Mouse (Mus musculus): ENCODE measurements around the gene Gimap3.

Gimap3 gene

GRCm38 (mm10) chr6:48742422-48743351 is 28.0 kb downstream of the Gimap3 start:
- peak in 1 of 2 experiments; percentile 43 for DNase-seq

GRCm38 (mm10) chr6:48741711-48742206 is 28.9 kb downstream of the Gimap3 start:
- DNase-seq: peak in 1 of 2 experiments; percentile 50

GRCm38 (mm10) chr6:48741273-48741672 is 29.4 kb downstream of the Gimap3 start:
- DNase-seq: peak; percentile 52 to 73

DNA sequence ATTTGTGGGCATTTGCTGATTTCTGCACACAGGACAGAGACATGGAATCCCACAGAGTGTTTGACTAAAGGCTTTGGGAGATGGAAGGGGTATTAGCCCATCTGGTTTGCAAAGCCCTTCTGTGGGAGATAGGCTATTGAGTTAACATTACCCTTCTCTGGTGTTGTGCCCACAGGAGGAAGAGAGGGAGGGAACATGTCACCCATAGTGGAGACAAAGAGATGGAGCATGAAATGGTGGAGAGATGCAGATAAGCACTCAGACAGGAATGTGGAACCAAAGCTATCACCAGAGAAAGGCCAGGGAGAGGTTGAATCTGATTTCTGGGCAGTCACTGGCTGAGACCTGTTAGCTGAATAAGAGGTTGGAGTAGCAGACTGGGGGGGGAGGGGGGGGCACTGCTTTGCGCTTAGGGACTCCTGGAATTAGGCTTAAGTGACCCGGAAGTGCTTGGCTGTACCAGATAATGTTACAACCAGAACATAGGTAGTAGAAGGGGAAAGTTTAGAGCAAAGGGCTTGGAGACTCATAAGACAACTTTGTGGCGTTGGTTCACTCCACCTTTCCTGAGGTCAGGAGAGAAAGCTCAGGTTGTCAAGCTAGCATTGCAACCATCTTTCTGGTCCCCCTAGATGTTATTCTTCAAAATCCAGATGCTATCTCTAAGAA is 30.0 kb downstream of the Gimap3 start:
- peak in 1 of 2 experiments; percentile 31 for DNase-seq

GRCm38 (mm10) chr6:48739780-48740055 is 30.9 kb downstream of the Gimap3 start:
- DNase-seq: no peak

DNA sequence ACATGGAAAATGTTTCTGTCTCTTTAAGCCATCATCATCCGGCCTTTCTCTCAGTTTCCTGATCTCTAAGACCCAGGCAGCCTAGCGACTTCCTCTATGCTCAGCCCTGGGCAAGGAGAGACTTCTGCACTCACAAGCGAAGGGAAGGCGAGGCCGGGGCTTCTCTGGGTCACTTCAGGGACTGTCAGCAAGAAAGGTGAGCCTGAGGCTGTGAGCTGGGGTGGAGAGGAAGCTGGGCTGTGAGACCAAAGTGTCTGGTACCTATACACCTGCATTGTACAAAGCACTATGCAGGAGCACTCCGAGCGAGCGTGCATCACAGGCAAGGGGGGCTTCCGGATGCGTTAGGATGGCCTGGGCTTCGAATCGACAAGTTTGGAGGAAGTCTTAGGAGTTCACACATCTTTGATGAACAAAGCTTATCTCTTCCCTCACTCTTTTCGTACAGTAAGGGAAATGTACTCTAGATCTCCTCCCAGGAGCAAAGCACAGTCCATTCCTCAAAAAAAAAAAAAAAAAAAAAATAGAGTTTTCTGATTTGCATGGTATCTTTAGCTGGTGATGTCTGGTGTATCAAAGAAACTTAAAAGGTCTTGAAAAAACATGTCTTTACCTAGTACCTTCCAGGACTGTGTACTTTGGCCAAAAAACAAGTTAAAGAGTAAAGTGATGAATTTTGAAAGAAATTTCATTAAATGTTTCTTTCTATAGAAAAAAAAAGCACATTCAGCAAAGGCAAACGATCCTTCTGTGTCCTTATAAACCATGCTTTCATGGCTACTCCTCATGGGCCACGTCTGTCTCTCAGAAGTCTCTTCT is 31.5 kb downstream of the Gimap3 start, which contains the start of gene Gimap1:
TSS of gene Gimap1 (plus strand) at position 94 of the 819 bp plus-strand sequence.
- peak; percentile 82 to 83 for DNase-seq

GRCm38 (mm10) chr6:48737688-48738087 is 33.0 kb downstream of the Gimap3 start:
- no peak for DNase-seq

DNA sequence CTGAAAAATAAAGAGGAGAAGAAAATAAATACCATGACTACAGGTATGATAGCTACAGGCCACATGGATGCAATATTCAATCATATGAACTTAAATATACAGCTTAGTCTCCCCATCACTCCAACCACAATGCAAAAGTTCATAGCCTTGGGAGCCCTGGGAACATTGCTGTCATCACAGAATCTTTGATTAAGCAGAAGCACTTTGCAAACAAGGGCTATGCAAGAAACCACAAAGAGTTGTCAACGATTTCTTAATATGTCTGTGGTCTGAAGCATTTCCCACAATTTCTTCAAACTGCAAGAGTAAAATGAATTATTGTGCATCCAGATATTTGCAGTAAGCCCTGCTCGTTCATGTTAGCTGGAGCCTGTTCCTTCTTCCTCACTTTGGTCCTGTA is 33.6 kb downstream of the Gimap3 start:
- DNase-seq: no peak

GRCm38 (mm10) chr6:48733660-48734059 is 37.0 kb downstream of the Gimap3 start:
- DNase-seq: no peak

- peak; percentile 76 to 84 for DNase-seq
Observed at GRCm38 (mm10) chr6:48732864-48733304, 37.8 kb downstream of the Gimap3 start.

- no peak for DNase-seq
Observed at GRCm38 (mm10) chr6:48727761-48728160, 42.9 kb downstream of the Gimap3 start.

- peak in 1 of 2 experiments; percentile 45 for DNase-seq
Observed at GRCm38 (mm10) chr6:48725476-48725875, 45.2 kb downstream of the Gimap3 start.

DNA sequence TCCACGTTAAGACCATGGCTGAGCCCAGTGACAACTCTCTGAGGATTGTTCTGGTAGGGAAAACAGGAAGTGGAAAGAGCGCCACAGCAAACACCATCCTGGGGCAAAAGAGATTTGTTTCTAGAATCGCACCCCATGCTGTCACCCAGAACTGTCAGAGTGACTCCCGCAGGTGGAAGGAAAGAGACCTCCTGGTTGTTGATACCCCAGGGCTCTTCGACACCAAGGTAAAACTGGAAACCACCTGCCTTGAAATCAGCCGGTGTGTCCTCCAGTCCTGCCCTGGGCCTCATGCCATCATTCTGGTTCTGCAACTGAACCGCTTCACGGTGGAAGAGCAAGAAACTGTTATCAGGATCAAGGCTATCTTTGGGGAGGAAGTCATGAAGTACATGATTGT is 47.2 kb downstream of the Gimap3 start:
- DNase-seq: peak in 1 of 2 experiments; percentile 33

DNA sequence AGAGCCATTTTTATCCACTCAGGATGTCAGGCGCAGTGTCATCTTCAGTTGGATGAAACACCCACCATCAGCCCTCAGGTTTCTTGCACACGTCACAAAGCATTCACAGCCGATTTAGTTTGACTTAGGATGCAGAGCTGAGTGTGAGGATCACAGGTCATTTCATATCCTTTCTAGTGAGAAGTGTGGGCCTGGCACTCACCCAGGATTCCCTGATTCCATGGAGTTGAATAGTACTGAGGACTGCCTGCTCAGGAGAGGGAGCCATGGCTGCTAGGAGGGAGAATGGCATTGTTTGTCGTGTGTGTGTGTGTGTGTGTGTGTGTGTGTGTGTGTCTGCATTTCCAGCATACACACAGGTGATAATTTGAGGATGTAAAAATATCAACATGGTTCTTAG is 50.3 kb downstream of the Gimap3 start:
- DNase-seq: no peak

DNA sequence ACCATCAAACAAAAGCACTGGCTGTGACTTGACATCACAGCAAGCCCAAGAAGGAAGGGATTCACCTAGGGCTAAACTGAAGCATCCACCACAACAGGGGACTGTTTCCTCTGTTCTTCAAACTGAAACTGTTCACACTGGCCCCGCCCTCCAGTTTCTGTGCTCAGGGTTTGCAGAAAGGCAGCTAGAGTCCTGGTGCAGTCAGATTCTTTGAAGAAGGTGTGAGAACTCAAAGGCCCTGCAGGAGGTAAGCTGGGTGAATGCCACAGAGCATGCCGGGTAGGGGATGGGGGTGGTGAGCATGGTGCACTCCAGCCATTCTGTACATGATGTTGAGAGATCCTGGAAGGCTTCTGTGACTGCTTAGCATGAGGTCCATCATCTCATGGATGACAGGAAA is 52.2 kb downstream of the Gimap3 start, which contains the start of the genes Gm28053 and Gimap7:
TSS of gene Gm28053 (plus strand) at position 153 of the 400 bp plus-strand sequence.
TSS of gene Gimap7 (plus strand) at position 167 of the 400 bp plus-strand sequence.
- peak; percentile 76 to 87 for DNase-seq

All from thymus, postnatal 36 days (tissue).